Mouse (Mus musculus) heart, embryonic 11.5 days (tissue): ENCODE results near the gene Rab3gap2. TPM values are rescaled to one million over a fixed set of nuclear protein-coding genes. Genes with fewer than 3 reads are reported as not detected.
A peak's percentile ranks its signal among the peaks of the same experiment; 100 is the strongest.

Experiments
- ATAC-seq: fragments of 200-750 bp; cut with Nextera tagmentation; replicated peaks from 2 replicates; pipeline ENCODE4 v1.8.0; 2017; ENCODE audit warnings: moderate library complexity; ENCODE audit not compliant: insufficient number of reproducible peaks, low FRiP score, low TSS enrichment
- H3K27ac ChIP-seq: fragments of 300-500 bp; sonication (generic); 2 replicates; pipeline ENCODE4 v1.5.1; 2014; ENCODE audit warnings: mild to moderate bottlenecking, low read depth, low read length
- H3K27me3 ChIP-seq: fragments of 300-500 bp; sonication (generic); 2 replicates; pipeline ENCODE4 v1.6.1; 2014; ENCODE audit warnings: mild to moderate bottlenecking, low read length, mixed read lengths; ENCODE audit not compliant: control insufficient read depth, insufficient read depth
- H3K36me3 ChIP-seq: fragments of 300-500 bp; sonication (generic); 2 replicates; pipeline ENCODE4 v1.6.1; 2014; ENCODE audit warnings: mild to moderate bottlenecking, low read length, moderate library complexity, mixed read lengths; ENCODE audit not compliant: control insufficient read depth, insufficient read depth
- H3K4me1 ChIP-seq: fragments of 300-500 bp; sonication (generic); 2 replicates; pipeline ENCODE4 v1.6.1; 2014; ENCODE audit warnings: low read length; ENCODE audit not compliant: control insufficient read depth, insufficient read depth
- H3K4me2 ChIP-seq: fragments of 300-500 bp; sonication (generic); 2 replicates; pipeline ENCODE4 v1.6.1; 2014; ENCODE audit warnings: mild to moderate bottlenecking, moderate library complexity
- H3K4me3 ChIP-seq: fragments of 300-500 bp; sonication (generic); 2 replicates; pipeline ENCODE4 v1.5.1; 2014; ENCODE audit warnings: low read depth, low read length
- H3K9ac ChIP-seq: fragments of 300-500 bp; sonication (generic); 2 replicates; pipeline ENCODE4 v1.6.1; 2014; ENCODE audit warnings: mild to moderate bottlenecking, low read depth, low read length, moderate library complexity
- H3K9me3 ChIP-seq: fragments of 300-500 bp; sonication (generic); replicated peaks from 2 replicates; pipeline ENCODE4 v1.6.1; 2016; ENCODE audit warnings: low read length; ENCODE audit not compliant: control insufficient read depth
- WGBS: fragments of 180-500 bp; shearing (Covaris S2); extraction: QIAGEN DNeasy Blood & Tissue Kit; methylation state at CpG from one replicate; pipeline ENCODE4 v1.1.7; 2014; ENCODE audit not compliant: insufficient replicate concordance; 5-methylcytosine and 5-hydroxymethylcytosine counted together
- polyA plus RNA-seq: library from polyadenylated mRNA; unstranded; fragments of >200 nt; fragmentation: Nextera tagmentation; extraction: Ambion mirVana; gene quantifications from 2 replicates; pipeline ENCODE4 v1.2.1, GENCODE M21; 2014

Gene Rab3gap2
- polyA plus RNA-seq, 1 experiment from 2014 or later, result 18.9 TPM

- Histone ChIP-seq H3K4me2 (no peak overlapping the region), H3K27ac (no peak overlapping the region), H3K36me3 (no peaks in the 10 kb centered on the region), H3K9me3 (no peaks in the 10 kb centered on the region), H3K4me1 (peaks cover 7% of the 10 kb centered on the region), H3K4me3 (no peak overlapping the region), H3K9ac (no peak overlapping the region), H3K27me3 (no peaks in the 10 kb centered on the region)
- WGBS, result 44% methylated on average over 8 of the region's 8 CpGs
- ATAC-seq, result no peak
Measured at GRCm38 (mm10) chr1:185209641-185210176, 5.8 kb downstream of the Rab3gap2 start.

GRCm38 (mm10) chr1:185216360-185216759, 12.4 kb downstream of the Rab3gap2 start:
- H3K9me3 ChIP-seq, result no peaks in the 10 kb centered on the region
- WGBS, result 48% methylated on average over 5 of the region's 5 CpGs
- H3K4me1 ChIP-seq, result no peaks in the 10 kb centered on the region
- ATAC-seq, result no peak
- no peaks in the 10 kb centered on the region for H3K36me3 ChIP-seq
- no peaks in the 10 kb centered on the region for H3K27me3 ChIP-seq
- no peak overlapping the region for H3K4me2 ChIP-seq
- H3K4me3 ChIP-seq, result no peak overlapping the region
- H3K27ac ChIP-seq, result no peak overlapping the region
- no peak overlapping the region for H3K9ac ChIP-seq

GRCm38 (mm10) chr1:185216762-185217161, 12.8 kb downstream of the Rab3gap2 start:
- Histone ChIP-seq H3K27me3 (no peaks in the 10 kb centered on the region), H3K4me2 (no peak overlapping the region), H3K9ac (no peak overlapping the region), H3K4me1 (no peaks in the 10 kb centered on the region), H3K36me3 (0 out of 2 replicates have a peak, but pooled peaks cover 2% of the 10 kb centered on the region), H3K27ac (no peak overlapping the region), H3K4me3 (no peak overlapping the region), H3K9me3 (no peaks in the 10 kb centered on the region)
- WGBS, result 60% methylated on average over 2 of the region's 2 CpGs
- no peak for ATAC-seq

GRCm38 (mm10) chr1:185217966-185218365, 14.0 kb downstream of the Rab3gap2 start:
- no peaks in the 10 kb centered on the region for H3K27me3 ChIP-seq
- H3K27ac ChIP-seq, result no peak overlapping the region
- no peak for ATAC-seq
- no peak overlapping the region for H3K4me3 ChIP-seq
- no peaks in the 10 kb centered on the region for H3K9me3 ChIP-seq
- 0 out of 2 replicates have a peak, but pooled peaks cover 3% of the 10 kb centered on the region for H3K36me3 ChIP-seq
- H3K4me2 ChIP-seq, result no peak overlapping the region
- no peak overlapping the region for H3K9ac ChIP-seq
- no peaks in the 10 kb centered on the region for H3K4me1 ChIP-seq
- 84% methylated on average over 5 of the region's 5 CpGs for WGBS

GRCm38 (mm10) chr1:185226889-185227288, 23.0 kb downstream of the Rab3gap2 start:
- 88% methylated on average over 6 of the region's 6 CpGs for WGBS
- no peak for ATAC-seq
- no peaks in the 10 kb centered on the region for H3K27me3 ChIP-seq

GRCm38 (mm10) chr1:185227766-185228165, 23.8 kb downstream of the Rab3gap2 start:
- H3K27me3 ChIP-seq, result no peaks in the 10 kb centered on the region
- H3K4me3 ChIP-seq, result no peak overlapping the region
- H3K9ac ChIP-seq, result no peak overlapping the region
- no peak overlapping the region for H3K27ac ChIP-seq
- peaks cover 6% of the 10 kb centered on the region for H3K36me3 ChIP-seq
- peaks cover 8% of the 10 kb centered on the region for H3K4me1 ChIP-seq
- ATAC-seq, result no peak
- 90% methylated on average over 7 of the region's 7 CpGs for WGBS
- H3K9me3 ChIP-seq, result no peaks in the 10 kb centered on the region
- no peak overlapping the region for H3K4me2 ChIP-seq

More at GRCm38 (mm10) chr1:185226889-185227288, 23.0 kb downstream of the Rab3gap2 start:
- H3K36me3 ChIP-seq, result peaks cover 6% of the 10 kb centered on the region
- no peak overlapping the region for H3K4me3 ChIP-seq
- H3K9me3 ChIP-seq, result no peaks in the 10 kb centered on the region
- peaks cover 8% of the 10 kb centered on the region for H3K4me1 ChIP-seq
- no peak overlapping the region for H3K9ac ChIP-seq
- H3K4me2 ChIP-seq, result no peak overlapping the region
- no peak overlapping the region for H3K27ac ChIP-seq

- Histone ChIP-seq H3K9ac (no peak overlapping the region), H3K9me3 (no peaks in the 10 kb centered on the region), H3K4me3 (no peak overlapping the region), H3K27ac (peak overlapping the region; percentile 64), H3K36me3 (peaks cover 6% of the 10 kb centered on the region), H3K4me1 (peaks cover 8% of the 10 kb centered on the region), H3K4me2 (no peak overlapping the region), H3K27me3 (no peaks in the 10 kb centered on the region)
- WGBS, result 51% methylated on average over 7 of the region's 7 CpGs
- ATAC-seq, result peak; percentile 79
Measured at GRCm38 (mm10) chr1:185229406-185230201, 25.7 kb downstream of the Rab3gap2 start.

- peaks cover 19% of the 10 kb centered on the region for H3K36me3 ChIP-seq
- H3K4me2 ChIP-seq, result no peak overlapping the region
- no peak overlapping the region for H3K27ac ChIP-seq
- H3K9ac ChIP-seq, result no peak overlapping the region
- WGBS, result 92% methylated on average over 5 of the region's 5 CpGs
- no peaks in the 10 kb centered on the region; the same call in 1 of the 2 replicates for H3K4me1 ChIP-seq
- H3K9me3 ChIP-seq, result no peaks in the 10 kb centered on the region
- no peak overlapping the region for H3K4me3 ChIP-seq
- no peaks in the 10 kb centered on the region for H3K27me3 ChIP-seq
- no peak for ATAC-seq
Measured at GRCm38 (mm10) chr1:185235837-185236236, 31.9 kb downstream of the Rab3gap2 start.
